Mouse (Mus musculus) urinary bladder, postnatal 10 days (tissue): ENCODE data around the gene Pde4dip.

Experiments used
- DNase-seq: peaks from one replicate; pipeline ENCODE4 v3.0.0; 2022; ENCODE audit warnings: low spot score

The Pde4dip gene

DNA sequence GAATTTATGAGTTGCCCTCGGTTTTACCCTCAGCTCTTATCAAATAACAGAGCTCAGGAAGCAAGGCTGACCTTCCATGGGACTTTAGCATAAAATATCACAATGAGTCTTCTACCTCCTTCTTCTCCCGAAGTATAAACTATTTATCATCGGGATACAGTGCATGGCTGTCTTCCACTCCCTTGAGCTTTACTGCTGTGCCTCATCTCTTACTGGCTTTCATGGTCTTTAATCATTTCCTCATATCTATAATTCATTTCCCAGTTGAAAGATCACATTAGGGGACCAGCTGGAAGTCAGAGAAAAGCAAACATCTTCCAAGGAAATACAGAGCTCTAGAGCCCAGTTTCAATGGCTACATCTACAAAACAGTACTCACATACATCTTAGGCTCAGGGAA is 239.5 kb downstream of the Pde4dip start:
- no peak for DNase-seq

GRCm38 (mm10) chr3:97648518-97648917 is 240.0 kb downstream of the Pde4dip start:
- DNase-seq, result no peak

DNA sequence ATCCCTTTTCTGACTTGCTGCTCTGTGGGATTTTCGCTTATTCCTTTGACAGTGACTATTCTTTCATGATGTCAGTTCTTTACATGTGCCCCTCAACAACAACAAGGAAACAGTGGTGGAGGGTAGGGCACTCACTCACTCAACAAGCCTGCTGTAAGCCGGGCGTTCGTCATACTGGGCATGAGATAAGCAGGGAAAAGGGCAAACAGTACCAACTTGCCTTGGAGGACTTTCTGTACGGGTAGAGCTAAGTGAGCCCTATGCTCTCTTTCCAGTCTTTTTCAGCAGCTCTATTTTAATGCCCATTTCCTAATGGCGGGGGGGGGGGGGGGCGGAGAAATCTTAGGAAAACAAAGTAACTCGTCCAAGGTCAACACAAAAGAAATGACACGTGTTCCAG is 246.5 kb downstream of the Pde4dip start:
- no peak for DNase-seq

DNA sequence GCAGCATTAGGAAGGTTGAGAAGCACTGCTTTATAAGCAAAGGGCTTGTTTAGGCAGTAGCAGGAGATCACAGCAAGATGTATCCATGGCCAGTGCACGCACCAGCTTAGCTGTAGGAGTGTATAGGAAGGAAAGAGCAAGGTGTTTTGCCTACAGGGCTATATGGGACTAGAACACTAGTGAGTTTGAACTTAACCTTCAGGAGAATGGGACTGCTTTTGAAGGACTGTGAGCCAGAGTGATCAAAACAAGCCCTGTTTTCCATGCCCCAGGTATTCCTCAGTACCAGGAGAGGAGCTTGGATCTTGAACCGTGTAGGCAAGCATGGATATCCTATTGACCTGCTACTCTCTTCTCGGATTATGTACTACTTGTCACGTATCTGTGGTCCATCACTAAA is 247.1 kb downstream of the Pde4dip start:
- no peak for DNase-seq
